Mouse (Mus musculus): ENCODE results near the gene Ank2.
"Not testable (repeated sequence)": the region's sequence is repeated elsewhere in the genome, so short reads cannot be mapped to it uniquely, and the experiment has no call there.

The Ank2 gene

DNA sequence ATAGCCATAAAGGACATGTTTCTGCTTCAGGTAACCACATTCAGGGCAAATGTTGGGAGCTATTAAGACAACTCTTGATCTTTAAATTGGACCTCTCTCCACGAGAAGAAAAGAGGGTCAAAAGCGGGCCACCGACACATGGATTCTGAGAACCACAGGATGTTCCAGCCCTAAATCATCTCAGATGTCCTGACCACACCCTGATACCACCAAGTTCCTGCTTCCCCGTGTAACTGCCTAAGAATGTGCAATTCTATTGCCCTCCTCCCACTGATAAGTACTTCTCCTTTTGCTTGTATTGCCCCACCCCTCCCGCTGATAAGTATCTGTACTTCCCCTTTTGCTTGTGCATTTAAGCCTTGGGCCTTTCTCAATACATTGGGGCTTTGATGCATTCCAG, 18.8 kb downstream of the Ank2 start:
- not testable (repeated sequence) for DNase-seq

DNA sequence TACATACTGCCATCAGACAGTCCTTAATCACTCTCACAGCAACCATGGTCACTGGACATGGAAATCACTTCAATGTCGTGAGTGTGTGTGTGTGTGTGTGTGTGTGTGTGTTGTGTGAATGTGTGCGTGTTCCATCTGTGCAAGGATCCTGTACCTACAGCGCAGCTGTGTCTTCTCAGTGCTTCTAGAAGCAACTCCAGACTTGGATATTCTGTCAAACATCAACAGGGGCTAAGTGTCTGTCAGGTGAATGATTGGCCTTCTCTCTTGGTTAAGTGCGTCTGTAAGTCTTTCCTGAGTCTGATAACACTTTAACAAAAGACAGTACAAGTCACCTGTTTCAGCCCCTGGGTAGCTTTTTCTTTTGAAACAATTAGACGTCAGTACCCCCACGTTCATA, 25.0 kb downstream of the Ank2 start:
- no peak for DNase-seq

DNA sequence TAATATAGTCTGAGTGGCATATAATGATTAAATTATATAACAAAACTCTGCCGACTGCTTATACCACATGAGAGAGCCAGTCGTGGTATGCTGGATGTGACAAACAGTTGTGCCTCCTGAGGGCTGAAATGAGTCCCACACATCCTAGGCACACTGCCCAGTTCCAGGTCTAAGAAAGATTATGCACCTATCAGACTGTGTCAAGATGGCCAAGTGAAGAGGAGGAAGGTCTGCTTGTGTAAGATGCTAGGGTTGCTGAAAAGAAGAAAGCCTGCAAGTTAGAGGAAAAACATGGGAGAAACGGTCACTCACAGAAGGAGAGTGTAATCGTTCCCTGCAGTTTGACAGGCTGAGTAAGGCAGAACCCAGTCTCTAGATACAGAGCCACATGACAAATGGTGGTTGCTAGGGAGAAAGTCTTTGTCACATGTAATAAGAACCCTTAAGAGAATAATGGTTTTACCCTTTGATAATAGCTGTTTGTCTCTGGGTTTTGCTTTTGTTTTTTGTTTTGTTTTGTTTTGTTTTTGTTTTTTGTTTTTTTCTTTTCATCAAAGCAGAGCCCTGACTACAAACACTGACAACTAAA, 29.9 kb downstream of the Ank2 start:
- DNase-seq, result no peak

GRCm38 (mm10) chr3:127468569-127468968, 30.6 kb downstream of the Ank2 start:
- no peak for DNase-seq

DNA sequence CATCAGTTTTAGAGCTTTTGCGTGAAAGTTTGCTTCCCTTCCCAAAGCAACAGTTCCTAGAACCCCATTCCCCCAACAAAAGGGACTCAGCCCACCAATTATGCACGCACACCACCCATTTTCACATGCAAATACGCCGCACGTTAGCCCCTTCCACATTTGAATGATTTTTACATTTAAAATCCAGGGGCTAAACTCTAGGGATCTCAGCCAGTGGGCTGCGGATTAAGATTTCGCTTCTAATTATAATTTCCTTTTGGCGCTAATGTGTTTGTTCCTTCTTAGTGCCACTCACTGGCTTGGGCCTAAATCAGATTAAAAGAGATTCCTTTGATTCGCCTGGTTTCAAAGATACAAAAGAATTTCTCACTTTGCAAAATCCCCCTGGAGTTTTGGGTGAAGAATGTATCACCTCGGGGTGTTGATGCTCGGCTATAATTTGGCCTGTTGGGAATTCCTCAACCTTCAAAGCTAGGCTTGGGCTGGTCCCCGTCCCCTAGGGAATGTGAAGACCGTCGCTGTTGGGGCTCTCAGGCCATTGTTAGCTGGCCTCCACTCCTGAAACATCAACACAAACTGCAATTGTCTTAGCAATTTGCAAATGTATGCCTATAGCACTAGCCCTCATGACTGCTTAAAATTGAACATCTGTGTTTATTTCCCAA, 35.2 kb downstream of the Ank2 start:
- no peak for DNase-seq

GRCm38 (mm10) chr3:127463165-127463564, 36.0 kb downstream of the Ank2 start:
- DNase-seq, result no peak

DNA sequence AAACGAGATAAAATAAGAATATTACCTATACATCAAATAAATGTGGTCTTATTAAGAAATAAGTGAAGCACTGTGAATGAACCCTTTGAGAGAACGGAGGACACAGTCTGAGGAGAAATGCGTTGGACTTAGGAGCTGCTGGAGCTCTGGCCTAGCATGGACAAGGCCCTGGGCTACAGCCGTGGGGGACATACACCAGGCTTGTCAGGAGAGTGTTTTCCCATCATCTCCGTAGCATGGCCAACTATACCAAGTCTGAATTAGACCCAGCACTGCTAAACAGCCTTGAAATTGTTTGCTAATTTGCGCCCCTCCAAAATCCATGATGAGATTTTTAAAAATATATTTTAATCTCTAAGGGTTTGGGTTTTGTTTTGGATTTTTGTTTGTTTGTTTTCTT, 36.7 kb downstream of the Ank2 start:
- DNase-seq, result no peak

GRCm38 (mm10) chr3:127460891-127461437, 38.2 kb downstream of the Ank2 start:
- no peak for DNase-seq

DNA sequence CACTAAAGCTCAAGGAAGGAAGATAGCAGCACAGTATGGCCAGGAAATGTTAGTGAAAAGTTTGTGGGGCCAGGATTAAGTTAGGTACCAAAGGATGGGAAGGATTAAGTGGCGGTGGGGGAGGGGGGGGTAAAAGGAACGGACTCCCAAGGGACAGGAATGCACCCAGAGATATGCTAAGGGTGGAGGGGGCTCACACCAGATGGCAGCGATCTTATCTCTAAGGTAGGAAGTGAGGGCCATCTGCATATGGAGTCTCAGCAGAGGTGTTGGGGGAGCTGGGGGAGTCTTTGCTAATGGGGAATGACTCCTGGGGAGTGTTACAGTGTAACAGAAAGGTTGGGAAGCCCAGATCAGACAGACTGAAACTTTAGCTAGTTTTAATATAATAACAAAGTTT, 39.3 kb downstream of the Ank2 start:
- DNase-seq, result no peak

DNA sequence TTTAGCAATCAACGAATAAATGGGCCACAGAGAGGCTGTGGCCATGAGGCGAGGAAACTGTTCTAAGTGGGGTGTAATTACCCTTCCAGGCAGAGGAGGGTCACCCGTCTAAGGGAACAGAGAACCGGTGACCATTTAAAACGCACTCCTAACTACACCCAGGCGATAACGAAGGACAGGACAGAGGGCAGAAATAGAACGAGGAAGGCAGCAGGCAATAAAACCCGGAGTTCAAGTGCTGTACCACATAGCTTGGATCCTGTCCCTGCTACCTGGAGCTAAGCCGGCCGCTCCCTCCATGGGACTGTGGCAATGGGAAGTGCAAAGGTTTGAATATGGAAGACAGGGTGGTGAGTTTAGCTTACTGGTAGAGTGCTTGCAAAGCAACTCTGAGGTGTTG, 40.2 kb downstream of the Ank2 start:
- DNase-seq, result no peak

GRCm38 (mm10) chr3:127458420-127458798, 40.7 kb downstream of the Ank2 start:
- no peak for DNase-seq

- DNase-seq, result no peak
Observed at GRCm38 (mm10) chr3:127457761-127458419, 41.3 kb downstream of the Ank2 start.

DNA sequence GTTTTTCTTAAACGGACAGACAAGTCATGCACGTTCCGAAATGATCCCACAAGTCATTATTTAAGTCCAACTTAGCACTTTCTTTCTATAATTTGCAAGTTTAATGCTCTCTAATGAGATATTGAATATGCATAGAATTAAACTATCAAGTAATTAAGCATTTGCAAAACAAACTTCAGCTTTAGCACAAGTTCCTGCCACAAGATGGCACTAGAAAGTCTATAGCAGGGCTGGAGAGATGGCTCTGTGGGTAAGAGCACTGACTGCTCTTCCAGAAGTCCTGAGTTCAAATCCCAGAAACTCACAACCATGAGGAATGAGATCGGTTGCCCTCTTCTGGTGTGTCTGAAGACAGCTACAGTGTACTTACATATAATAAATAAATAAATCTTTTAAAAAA, 45.4 kb downstream of the Ank2 start:
- no peak for DNase-seq

- no peak for DNase-seq
Observed at GRCm38 (mm10) chr3:127453254-127453653, 45.9 kb downstream of the Ank2 start.

DNA sequence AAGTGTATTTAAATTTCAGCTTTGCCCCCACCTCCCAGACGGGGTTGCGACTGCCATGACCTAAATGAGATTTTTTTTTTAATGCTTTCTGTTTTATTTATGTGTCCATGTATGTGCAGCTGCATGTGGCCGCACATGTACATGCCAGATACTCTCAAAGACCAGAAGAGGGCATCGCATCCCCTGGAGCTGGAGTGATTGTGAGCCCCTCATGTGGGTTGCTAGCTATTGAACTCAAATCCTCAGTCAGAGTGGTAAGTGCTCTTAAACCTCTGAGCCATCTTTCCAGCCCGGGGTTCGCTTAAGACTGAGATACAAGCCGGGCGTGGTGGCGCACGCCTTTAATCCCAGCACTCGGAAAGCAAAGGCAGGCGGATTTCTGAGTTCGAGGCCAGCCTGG, 46.9 kb downstream of the Ank2 start:
- no peak for DNase-seq

DNA sequence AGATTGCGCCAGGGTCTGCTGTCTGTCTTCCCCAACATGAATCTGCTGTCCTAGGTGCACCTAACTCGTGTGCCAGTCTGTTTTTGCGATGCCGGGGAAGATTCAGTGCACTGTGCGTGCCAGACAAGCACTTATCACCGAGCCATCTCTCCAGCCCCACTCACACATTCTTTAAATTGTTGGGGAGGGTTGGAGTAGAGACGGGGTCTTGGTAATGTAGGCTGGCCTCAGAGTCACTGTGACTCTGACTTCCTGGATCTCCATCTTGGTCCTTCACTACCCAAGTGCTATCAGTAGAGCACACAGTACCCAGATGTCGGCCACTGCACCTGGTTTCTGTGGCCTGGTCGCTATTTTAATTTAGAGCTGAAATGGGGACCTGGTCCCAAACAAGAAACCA, 47.4 kb downstream of the Ank2 start:
- no peak for DNase-seq

DNA sequence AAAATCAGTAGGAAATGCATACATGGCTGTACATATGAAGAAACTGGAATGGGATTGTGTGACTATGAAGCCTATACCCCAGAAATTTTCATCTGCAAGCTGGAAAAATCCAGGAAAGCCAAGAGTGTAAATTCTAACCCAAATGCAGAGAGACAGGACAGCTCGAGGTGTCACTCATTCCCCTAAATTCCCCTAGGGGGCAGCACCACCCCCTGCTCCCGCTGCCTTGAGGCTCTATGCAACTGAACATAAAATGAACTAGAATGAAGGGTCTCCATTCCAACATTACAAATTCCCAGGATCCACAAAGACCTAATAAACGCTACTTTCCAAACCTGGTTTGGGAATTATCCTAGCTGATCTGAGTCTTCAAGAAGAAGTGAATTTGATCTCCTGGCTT, 48.1 kb downstream of the Ank2 start:
- DNase-seq, result peak; percentile 22

DNA sequence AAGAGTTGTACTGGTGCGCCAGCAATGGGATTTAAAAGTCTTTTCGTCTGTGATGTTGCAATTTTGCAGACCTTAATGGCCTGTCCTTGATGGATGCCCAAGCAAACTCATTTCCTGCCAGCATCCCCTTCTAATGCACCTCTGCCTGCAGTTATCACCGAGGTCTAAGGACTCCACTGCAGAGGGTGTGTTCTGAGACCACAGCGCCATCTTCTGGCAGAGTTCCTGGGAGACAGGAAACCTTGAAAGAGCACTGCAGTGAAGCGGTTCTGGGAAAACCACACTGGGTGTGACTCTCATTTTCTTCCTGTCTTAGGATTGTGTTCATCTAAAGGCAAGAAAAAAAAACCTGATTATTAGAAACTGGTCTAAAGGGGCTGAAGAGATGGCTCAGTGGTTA, 53.0 kb downstream of the Ank2 start:
- DNase-seq, result peak; percentile 28

DNA sequence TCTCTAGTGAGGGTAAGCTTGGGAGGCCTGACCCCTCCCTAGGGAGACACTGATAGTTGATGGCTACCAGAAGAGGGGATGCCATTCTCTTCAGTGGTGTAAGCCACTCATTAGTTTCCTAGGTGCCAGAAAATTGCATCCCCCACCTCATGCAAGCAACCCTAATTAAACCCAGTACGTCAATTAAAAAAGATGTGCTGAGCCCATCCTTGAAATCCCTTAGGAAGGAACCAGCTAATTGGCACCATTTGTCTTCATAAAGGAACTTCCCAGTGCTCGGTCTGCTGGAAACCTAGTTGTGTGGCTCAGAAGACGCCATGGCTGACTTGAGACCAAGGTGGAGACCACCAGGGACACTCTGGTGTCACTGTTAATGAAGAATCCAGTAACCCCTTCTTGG, 65.9 kb downstream of the Ank2 start:
- no peak for DNase-seq

DNA sequence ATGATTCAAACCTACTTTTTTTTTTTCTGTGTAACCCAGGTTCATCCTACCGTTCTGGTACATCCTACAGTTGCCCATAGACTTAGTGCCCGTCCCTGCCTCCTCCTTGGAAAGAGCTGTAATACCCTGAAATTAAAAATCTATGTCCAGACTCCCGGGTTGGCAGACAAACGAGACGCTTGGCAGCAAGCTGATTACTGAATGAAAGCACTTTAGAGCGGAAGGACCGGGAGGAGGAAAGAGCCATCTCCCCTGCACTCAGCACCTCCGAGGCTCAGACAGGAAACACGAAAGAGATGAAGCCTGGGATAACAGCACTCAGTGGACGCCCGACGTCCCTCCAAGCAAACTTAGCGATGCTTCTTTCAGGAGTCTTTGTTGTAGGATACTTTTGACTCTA, 69.3 kb downstream of the Ank2 start:
- peak; percentile 12 for DNase-seq

DNA sequence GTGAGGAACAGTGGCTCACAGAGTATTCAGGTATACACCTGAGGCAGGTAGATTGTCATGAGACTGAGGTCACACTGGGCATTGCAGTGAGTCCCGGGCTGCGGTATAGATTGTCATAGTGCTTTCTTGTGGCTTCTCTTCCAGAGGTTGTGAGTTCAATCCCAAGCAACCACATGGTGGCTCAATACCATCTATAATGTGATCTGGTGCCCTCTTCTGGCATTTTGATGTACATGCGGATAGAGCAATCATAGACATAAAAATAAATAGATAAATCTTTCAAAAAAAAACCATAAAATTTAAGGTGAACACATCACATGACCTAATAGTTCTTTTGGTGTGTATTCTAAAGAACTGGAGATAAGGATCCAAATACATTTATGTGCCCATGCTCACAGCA, 70.6 kb downstream of the Ank2 start:
- DNase-seq, result no peak

DNA sequence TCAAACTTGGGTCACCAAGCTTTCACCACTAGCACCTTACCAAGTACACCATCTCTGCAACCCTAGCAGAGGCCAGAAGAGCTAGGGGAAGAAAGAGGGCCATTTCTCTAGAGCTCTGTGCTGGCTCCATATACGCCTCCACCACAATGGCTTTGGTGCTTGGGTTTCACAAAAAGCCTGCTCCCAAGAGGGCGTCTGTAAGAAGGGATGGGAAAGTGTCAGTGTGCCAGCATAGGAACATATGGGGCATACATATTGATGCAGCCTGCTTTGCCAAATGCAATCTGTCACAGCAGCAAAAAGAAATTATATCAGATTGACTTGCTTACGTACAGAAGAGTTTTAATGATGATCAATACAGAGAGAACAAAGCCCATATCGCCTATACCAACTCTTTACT, 82.2 kb downstream of the Ank2 start:
- no peak for DNase-seq

- no peak for DNase-seq
Observed at GRCm38 (mm10) chr3:127414438-127414837, 84.7 kb downstream of the Ank2 start.
